Mouse (Mus musculus): Measurements from ENCODE around the gene Prkag1.

DNA sequence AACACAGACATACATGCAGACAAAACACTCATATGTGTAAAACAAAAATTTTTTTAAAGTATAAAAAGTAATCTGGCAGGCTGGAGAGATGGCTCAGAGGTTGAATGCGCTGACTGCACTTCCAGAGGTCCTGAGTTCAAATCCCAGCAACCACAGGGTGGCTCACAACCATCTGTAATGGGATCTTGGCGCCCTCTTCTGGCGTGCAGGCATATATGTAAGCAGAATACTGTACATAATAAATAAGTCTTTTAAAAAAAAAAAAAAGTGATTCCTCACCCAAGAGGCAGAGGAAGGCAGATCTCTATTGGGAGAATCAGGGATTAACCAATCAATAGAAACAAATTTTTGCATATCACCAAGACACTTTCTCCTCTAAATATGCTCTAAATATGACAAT, 7.9 kb downstream of the Prkag1 start:
- TF ChIP-seq CTCF (IDR thresholded peaks at IDR 0.05; ENCODE audit: control insufficient read depth, insufficient read depth, insufficient replicate concordance, low read depth, low read length) (no peak), POLR2A (IDR thresholded peaks at IDR 0.05; ENCODE audit: control insufficient read depth, low read depth, low read length) (no peak)

Measured in testis, adult 2 months (tissue).